Mouse (Mus musculus): ENCODE measurements around the gene Sf3a2. TPM values are rescaled to one million over a fixed set of nuclear protein-coding genes. Genes with fewer than 3 reads are reported as not detected.

Gene Sf3a2
- polyA plus RNA-seq, 1 experiment from 2014 or later, result 62.3 TPM

DNA sequence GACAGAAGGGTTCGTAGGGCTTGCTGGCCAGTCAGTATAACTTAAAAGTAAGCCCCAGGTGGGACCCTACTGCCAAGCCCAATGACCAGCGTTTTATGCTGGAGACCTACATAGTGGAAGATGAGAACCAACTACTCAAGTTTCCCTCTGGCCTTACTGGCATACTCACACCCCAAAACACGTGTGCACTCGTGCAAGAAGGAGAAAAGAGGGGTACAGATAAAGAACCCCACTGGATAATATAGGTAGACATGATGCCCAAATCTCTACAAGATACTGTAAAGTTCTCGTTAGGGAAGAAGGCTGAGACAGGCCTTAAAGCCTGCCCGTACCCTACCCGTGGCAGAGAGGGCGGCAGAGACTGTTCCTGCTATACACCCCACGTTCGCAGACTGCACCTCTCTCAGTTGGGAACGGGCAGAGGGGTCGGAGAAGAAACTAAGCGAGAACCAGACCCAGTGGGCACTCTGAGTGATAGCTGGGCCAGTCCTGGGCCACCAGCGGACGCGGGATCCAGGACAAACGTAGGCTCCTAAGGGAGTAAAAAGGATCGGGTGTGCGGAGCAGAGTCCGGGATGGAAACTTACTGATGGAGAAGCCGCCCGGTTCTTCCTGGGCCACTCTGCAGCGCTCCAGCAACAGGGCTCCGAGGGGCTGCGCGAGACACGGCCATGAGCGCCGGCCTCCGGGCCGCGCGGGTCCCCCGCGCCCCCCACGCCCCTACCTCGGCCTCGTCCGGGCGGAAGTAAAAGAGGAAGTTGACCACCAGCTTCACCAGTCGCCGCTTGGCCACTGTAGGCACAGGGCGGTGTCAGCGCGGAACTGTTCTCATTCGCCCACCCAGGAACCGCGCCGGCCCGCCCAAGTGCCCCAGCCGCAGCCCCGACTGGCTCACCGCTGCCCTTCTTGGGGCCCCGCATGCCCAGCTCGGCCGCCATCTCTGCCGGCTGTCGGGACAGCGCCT, 530 bp upstream of the Sf3a2 start:
- Histone ChIP-seq H3K9me3 (ENCODE audit: control insufficient read depth, low read length) (no peaks in the 10 kb centered on the region), H3K4me2 (ENCODE audit: low read depth, low read length) (peak overlapping the region; percentile 90), H3K27me3 (replicated peaks; ENCODE audit: control insufficient read depth, insufficient read depth, low read length) (no peaks in the 10 kb centered on the region), H3K36me3 (ENCODE audit: control insufficient read depth, insufficient read depth, low read length) (peaks cover 20% of the 10 kb centered on the region), H3K4me1 (ENCODE audit: control insufficient read depth, insufficient read depth, low read length) (peaks cover 23% of the 10 kb centered on the region), H3K4me3 (ENCODE audit: low read length) (peak overlapping the region; percentile 96), H3K9ac (ENCODE audit: low read depth, low read length) (peak overlapping the region; percentile 96), H3K27ac (ENCODE audit: low read length) (peak overlapping the region; percentile 98)
- WGBS, result 2% methylated on average over 58 of the region's 59 CpGs
- peak; percentile 61 for ATAC-seq

DNA sequence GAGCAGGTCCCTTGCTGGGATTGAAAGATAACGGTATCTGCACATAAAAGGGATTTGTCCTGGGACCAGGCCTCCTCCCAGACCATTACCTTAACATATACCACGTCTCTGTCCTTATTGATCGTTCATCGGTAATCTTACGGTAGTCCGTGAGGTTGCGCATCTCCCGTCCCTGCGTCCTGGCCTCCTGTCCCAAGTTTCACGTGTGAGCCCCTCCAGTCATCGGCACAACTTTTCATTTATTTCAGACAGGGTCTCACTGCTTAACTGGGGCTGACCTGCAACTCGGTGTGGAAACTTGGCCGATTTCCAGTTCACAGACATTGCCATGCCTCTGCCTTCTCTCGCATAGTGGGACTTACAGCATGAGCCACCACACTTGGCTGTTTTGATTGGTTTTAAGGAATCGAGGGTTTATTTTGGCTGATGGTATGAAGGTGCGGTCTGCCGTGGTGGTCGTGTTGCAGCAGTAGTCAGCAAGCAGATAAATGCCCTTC, 1.1 kb downstream of the Sf3a2 start:
- Histone ChIP-seq H3K9me3 (ENCODE audit: control insufficient read depth, low read length) (no peaks in the 10 kb centered on the region), H3K4me2 (ENCODE audit: low read depth, low read length) (peak overlapping the region; percentile 80), H3K4me1 (ENCODE audit: control insufficient read depth, insufficient read depth, low read length) (peaks cover 19% of the 10 kb centered on the region), H3K27me3 (replicated peaks; ENCODE audit: control insufficient read depth, insufficient read depth, low read length) (no peaks in the 10 kb centered on the region), H3K36me3 (ENCODE audit: control insufficient read depth, insufficient read depth, low read length) (peaks cover 17% of the 10 kb centered on the region), H3K9ac (ENCODE audit: low read depth, low read length) (peak overlapping the region; percentile 96), H3K27ac (ENCODE audit: low read length) (peak overlapping the region; percentile 98), H3K4me3 (ENCODE audit: low read length) (peak overlapping the region; percentile 96)
- WGBS, result under 1% methylated on average over 18 of the region's 18 CpGs
- ATAC-seq, result no peak

DNA sequence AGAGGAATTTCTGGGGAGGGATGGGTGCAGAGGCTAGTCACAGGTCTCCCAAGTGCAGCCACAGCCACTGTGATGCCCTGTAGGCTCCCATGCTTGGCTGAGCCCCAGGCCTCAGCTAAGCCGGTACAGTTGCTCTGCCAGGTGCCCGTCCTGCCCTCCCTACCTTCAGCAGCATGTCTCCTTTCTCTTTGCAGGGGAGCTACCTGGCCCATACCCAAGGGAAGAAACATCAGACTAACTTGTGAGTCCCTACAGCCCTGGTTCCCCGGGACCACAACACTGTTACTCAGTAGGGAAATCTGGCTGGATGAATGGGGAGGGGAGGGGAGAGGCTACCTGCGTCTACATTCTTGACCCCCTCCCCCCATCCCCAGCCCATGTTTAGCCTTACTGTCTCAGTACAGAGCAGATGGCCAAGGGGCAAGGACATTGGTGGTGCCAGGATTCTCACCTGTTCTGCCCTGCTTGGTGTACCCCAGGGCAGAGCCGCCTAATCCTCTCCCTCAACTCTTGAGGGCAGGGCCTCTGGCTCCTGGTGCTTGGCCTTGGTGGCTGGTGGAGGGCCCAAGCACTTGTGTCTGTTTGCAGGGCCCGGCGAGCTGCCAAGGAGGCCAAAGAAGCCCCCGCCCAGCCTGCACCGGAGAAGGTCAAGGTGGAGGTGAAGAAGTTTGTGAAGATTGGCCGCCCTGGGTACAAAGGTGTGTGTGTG, 4.4 kb downstream of the Sf3a2 start:
- Histone ChIP-seq H3K9me3 (ENCODE audit: control insufficient read depth, low read length) (no peaks in the 10 kb centered on the region), H3K27ac (ENCODE audit: low read length) (no peak overlapping the region), H3K27me3 (replicated peaks; ENCODE audit: control insufficient read depth, insufficient read depth, low read length) (no peaks in the 10 kb centered on the region), H3K4me2 (ENCODE audit: low read depth, low read length) (no peak overlapping the region), H3K36me3 (ENCODE audit: control insufficient read depth, insufficient read depth, low read length) (peaks cover 24% of the 10 kb centered on the region), H3K4me1 (ENCODE audit: control insufficient read depth, insufficient read depth, low read length) (peaks cover 20% of the 10 kb centered on the region), H3K4me3 (ENCODE audit: low read length) (no peak overlapping the region), H3K9ac (ENCODE audit: low read depth, low read length) (no peak overlapping the region)
- 83% methylated on average over 10 of the region's 10 CpGs for WGBS
- ATAC-seq, result no peak

DNA sequence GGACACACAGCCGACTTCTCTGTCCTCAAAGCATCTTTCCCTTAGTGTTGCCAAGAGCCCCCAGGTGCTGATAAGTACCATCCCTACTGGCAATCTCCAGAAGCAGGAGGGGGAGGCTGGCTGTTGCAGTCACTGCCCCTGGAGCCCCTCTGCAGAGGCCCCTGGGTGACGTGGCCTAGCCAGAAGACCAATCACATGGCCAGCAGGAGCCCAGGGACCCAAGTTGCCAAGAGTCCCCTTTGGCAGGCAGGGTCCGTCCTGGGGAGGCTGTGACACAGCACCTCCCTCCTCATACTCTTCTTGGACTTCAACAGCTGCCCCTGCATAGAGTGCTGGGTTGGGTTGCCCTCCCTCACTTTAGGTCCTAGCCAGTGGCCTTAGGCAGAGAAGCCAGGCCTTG, 5.0 kb downstream of the Sf3a2 start:
- H3K4me3 ChIP-seq (ENCODE audit: low read length), result no peak overlapping the region
- WGBS, result 92% methylated on average over 3 of the region's 3 CpGs
- peaks cover 27% of the 10 kb centered on the region for H3K4me1 ChIP-seq (ENCODE audit: control insufficient read depth, insufficient read depth, low read length)
- no peak overlapping the region for H3K4me2 ChIP-seq (ENCODE audit: low read depth, low read length)
- H3K9ac ChIP-seq (ENCODE audit: low read depth, low read length), result no peak overlapping the region
- no peak overlapping the region for H3K27ac ChIP-seq (ENCODE audit: low read length)
- peaks cover 24% of the 10 kb centered on the region for H3K36me3 ChIP-seq (ENCODE audit: control insufficient read depth, insufficient read depth, low read length)
- ATAC-seq, result no peak
- H3K27me3 ChIP-seq (replicated peaks; ENCODE audit: control insufficient read depth, insufficient read depth, low read length), result 0 out of 2 replicates have a peak, but pooled peaks cover 3% of the 10 kb centered on the region
- H3K9me3 ChIP-seq (ENCODE audit: control insufficient read depth, low read length), result no peaks in the 10 kb centered on the region

DNA sequence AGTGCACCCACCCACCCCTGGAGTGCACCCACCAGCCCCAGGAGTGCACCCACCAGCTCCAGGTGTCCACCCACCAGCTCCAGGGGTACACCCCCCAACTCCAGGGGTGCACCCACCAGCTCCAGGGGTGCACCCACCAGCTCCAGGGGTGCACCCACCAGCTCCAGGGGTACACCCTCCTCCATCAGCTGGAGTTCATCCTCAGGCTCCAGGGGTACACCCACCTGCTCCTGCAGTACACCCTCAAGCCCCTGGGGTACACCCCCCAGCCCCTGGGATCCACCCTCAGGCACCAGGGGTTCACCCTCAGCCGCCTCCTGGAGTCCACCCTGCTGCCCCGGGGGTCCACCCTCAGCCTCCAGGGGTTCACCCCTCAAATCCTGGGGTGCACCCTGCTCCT, 6.3 kb downstream of the Sf3a2 start:
- Histone ChIP-seq H3K4me3 (ENCODE audit: low read length) (no peak overlapping the region), H3K27ac (ENCODE audit: low read length) (no peak overlapping the region), H3K27me3 (replicated peaks; ENCODE audit: control insufficient read depth, insufficient read depth, low read length) (0 out of 2 replicates have a peak, but pooled peaks cover 4% of the 10 kb centered on the region), H3K4me2 (ENCODE audit: low read depth, low read length) (no peak overlapping the region), H3K9me3 (ENCODE audit: control insufficient read depth, low read length) (no peaks in the 10 kb centered on the region), H3K9ac (ENCODE audit: low read depth, low read length) (no peak overlapping the region), H3K4me1 (ENCODE audit: control insufficient read depth, insufficient read depth, low read length) (peaks cover 35% of the 10 kb centered on the region), H3K36me3 (ENCODE audit: control insufficient read depth, insufficient read depth, low read length) (peaks cover 24% of the 10 kb centered on the region)
- WGBS, result 100% methylated on average over 2 of the region's 2 CpGs
- ATAC-seq, result no peak

DNA sequence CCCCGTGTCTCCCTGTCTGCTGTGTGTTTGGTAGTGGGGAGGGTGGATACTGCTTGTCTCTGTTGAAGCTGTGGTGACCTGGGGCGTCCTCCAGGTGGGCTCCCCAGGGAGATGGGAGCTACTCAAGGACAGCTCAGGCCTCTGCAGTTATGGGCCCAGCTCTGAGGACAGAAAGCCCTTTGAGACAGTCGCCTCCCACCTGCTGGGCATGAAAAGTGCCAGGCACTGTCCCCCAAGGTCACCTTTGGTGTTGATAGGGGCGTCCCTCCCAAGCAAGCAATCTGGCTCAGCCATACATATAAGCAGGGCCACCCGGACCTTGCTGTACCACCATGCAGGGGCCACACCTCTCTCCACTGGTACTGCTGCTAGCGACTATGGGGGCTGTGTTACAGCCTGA, 6.9 kb downstream of the Sf3a2 start, which contains the start of gene Amh:
Gene Amh (plus strand): TSS at position 328 of the 400 bp plus-strand sequence.
- no peak within 1 kb of the TSS for H3K4me2 ChIP-seq (ENCODE audit: low read depth, low read length)
- peaks cover 24% of the 10 kb centered on the region for H3K36me3 ChIP-seq (ENCODE audit: control insufficient read depth, insufficient read depth, low read length)
- 66% methylated on average over 6 of the region's 6 CpGs for WGBS
- H3K9me3 ChIP-seq (ENCODE audit: control insufficient read depth, low read length), result no peaks in the 10 kb centered on the region
- no peak within 1 kb of the TSS for H3K9ac ChIP-seq (ENCODE audit: low read depth, low read length)
- no peak for ATAC-seq
- H3K27ac ChIP-seq (ENCODE audit: low read length), result no peak within 1 kb of the TSS
- H3K27me3 ChIP-seq (replicated peaks; ENCODE audit: control insufficient read depth, insufficient read depth, low read length), result 0 out of 2 replicates have a peak, but pooled peaks cover 4% of the 10 kb centered on the region
- peaks cover 30% of the 10 kb centered on the region for H3K4me1 ChIP-seq (ENCODE audit: control insufficient read depth, insufficient read depth, low read length)
- H3K4me3 ChIP-seq (ENCODE audit: low read length), result no peak within 1 kb of the TSS

DNA sequence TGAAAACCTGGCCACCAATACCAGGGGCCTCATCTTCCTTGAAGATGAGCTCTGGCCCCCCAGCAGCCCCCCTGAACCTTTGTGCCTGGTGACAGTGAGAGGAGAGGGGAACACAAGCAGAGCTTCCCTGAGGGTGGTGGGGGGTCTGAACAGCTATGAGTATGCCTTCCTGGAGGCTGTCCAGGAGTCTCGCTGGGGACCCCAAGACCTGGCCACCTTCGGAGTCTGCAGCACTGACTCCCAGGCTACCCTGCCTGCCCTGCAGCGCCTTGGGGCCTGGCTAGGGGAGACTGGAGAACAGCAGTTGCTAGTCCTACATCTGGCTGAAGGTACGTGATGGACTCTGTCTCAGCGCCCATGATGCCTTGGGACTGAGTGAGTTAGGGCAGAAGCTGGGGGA, 7.3 kb downstream of the Sf3a2 start:
- Histone ChIP-seq H3K36me3 (ENCODE audit: control insufficient read depth, insufficient read depth, low read length) (peaks cover 24% of the 10 kb centered on the region), H3K4me3 (ENCODE audit: low read length) (no peak overlapping the region), H3K9ac (ENCODE audit: low read depth, low read length) (no peak overlapping the region), H3K27ac (ENCODE audit: low read length) (no peak overlapping the region), H3K4me1 (ENCODE audit: control insufficient read depth, insufficient read depth, low read length) (peaks cover 30% of the 10 kb centered on the region), H3K27me3 (replicated peaks; ENCODE audit: control insufficient read depth, insufficient read depth, low read length) (0 out of 2 replicates have a peak, but pooled peaks cover 4% of the 10 kb centered on the region), H3K9me3 (ENCODE audit: control insufficient read depth, low read length) (no peaks in the 10 kb centered on the region), H3K4me2 (ENCODE audit: low read depth, low read length) (no peak overlapping the region)
- ATAC-seq, result no peak
- WGBS, result 70% methylated on average over 5 of the region's 5 CpGs

DNA sequence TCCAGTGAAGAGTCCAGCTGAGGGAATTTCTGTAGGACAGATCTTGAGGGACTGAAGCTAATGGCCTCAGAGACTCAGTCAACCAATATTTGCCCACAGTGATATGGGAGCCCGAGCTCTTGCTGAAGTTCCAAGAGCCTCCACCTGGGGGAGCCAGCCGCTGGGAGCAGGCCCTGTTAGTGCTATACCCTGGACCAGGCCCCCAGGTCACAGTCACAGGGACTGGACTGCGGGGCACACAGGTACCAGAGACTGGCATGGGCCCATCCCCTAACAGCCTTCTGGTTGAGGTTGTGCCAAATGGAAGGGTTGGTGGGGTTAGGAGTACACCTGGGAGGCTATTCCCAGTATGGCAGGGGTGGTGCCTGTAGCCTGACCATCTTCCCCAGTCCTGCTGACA, 7.9 kb downstream of the Sf3a2 start:
- 11% methylated on average over 3 of the region's 3 CpGs for WGBS
- no peak overlapping the region for H3K4me2 ChIP-seq (ENCODE audit: low read depth, low read length)

More for the DNA sequence above, 7.9 kb downstream of the Sf3a2 start:
- Histone ChIP-seq H3K4me1 (ENCODE audit: control insufficient read depth, insufficient read depth, low read length) (peaks cover 31% of the 10 kb centered on the region), H3K4me3 (ENCODE audit: low read length) (no peak overlapping the region), H3K27me3 (replicated peaks; ENCODE audit: control insufficient read depth, insufficient read depth, low read length) (0 out of 2 replicates have a peak, but pooled peaks cover 4% of the 10 kb centered on the region), H3K36me3 (ENCODE audit: control insufficient read depth, insufficient read depth, low read length) (peaks cover 24% of the 10 kb centered on the region), H3K9ac (ENCODE audit: low read depth, low read length) (no peak overlapping the region), H3K9me3 (ENCODE audit: control insufficient read depth, low read length) (no peaks in the 10 kb centered on the region), H3K27ac (ENCODE audit: low read length) (no peak overlapping the region)
- peak; percentile 48 for ATAC-seq

All from intestine, embryonic 16.5 days (tissue).